ENCODE assay signal across 10 mouse cellular contexts in the genomic region with DNA sequence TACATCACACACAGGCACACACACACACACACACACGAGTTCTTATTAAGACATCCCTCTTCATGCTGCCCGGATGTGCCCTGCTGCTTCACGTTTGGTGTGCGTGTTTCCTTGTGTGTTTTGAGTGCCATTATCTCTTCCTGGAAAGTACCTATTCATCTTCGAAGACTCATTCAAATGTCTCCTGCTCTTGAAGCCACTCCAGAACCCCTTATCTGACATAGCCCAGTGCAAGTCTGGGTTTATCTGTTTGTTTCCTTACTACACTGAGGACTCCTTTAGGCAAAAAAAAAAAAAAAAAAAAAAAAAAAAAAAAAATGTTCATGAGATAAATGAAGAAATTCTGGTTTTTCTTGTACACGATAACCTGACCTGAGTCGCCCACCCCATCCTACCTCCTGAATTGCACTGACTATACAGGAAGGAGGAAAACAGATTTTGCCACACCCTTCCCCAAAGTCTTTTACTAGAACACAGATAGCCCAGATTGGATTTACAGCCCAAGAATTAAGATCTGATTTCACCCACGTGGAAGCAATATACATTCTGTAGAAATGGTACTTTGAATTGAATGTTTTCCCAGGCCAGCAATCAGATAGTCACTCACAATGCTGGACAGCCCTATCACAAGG.
"Had no signal": no experiment of that assay in that cellular context is flagged by ENCODE, and none has a peak within 500 bp of the region (broad histone marks: within the 10 kb centered on the region; RNA-seq: fewer than 3 reads in every experiment).

No protein-coding gene starts in this region.

- H3K4me3 ChIP-seq: kidney, embryonic 15.5 days; limb, embryonic 10.5 days; liver, embryonic 15.5 days; lung, embryonic 15.5 days; midbrain, embryonic 12.5 days had no signal

- H3K4me2 ChIP-seq: kidney, embryonic 15.5 days; liver, embryonic 11.5 days; liver, embryonic 15.5 days; lung, embryonic 15.5 days; midbrain, embryonic 12.5 days had no signal

- H3K9me3 ChIP-seq: kidney, embryonic 15.5 days; limb, embryonic 10.5 days; liver, embryonic 15.5 days; lung, embryonic 15.5 days; midbrain, embryonic 12.5 days had no signal

- H3K4me1 ChIP-seq: liver, embryonic 15.5 days; midbrain, embryonic 12.5 days had no signal

- ATAC-seq: intestine, postnatal 0 days; midbrain, embryonic 16.5 days had no signal

- DNase-seq: right cerebral cortex, postnatal 25 days; thymus, postnatal 36 days had no signal

- H3K27ac ChIP-seq: kidney, embryonic 15.5 days; limb, embryonic 10.5 days; liver, embryonic 15.5 days; lung, embryonic 15.5 days; midbrain, embryonic 12.5 days had no signal

- H3K36me3 ChIP-seq: kidney, embryonic 15.5 days; limb, embryonic 10.5 days; liver, embryonic 15.5 days; lung, embryonic 15.5 days; midbrain, embryonic 12.5 days had no signal

- H3K27me3 ChIP-seq: kidney, embryonic 15.5 days; liver, embryonic 15.5 days; lung, embryonic 15.5 days; midbrain, embryonic 12.5 days had no signal

- H3K9ac ChIP-seq: kidney, embryonic 15.5 days; liver, embryonic 15.5 days; lung, embryonic 15.5 days; midbrain, embryonic 12.5 days had no signal
